Mouse (Mus musculus) activated CD4-positive, CD25-positive, alpha-beta regulatory T cell, adult 4 months (primary cell): ENCODE data around the gene Adprh. TPM values are rescaled to one million over a fixed set of nuclear protein-coding genes. Genes with fewer than 3 reads are reported as not detected.

ENCODE experiments used
- polyA plus RNA-seq, 2 experiments: library from polyadenylated mRNA; unstranded; fragments of 100-300 nt; shearing (Covaris generic); gene quantifications; one replicate each; pipeline ENCODE4 v1.2.1; 2017

The Adprh gene
- polyA plus RNA-seq, 2 experiments from 2014 or later = 47.4 to 51.6 TPM

Other genes starting within 250 kb of the Adprh start
- not detected for gene Nr1i2, start 157.9 kb downstream of the Adprh start, polyA plus RNA-seq
- under 1 TPM in 1 of 2 experiments, not detected in 1; 0.61 TPM for gene Maats1, start 110.6 kb downstream of the Adprh start, polyA plus RNA-seq
- 100 to 1,000 TPM; 254 to 296 TPM for gene Cox17, start 105.7 kb downstream of the Adprh start, polyA plus RNA-seq
- gene Gm21987, start 105.7 kb downstream of the Adprh start, polyA plus RNA-seq = not detected
- gene Popdc2, start 90.5 kb downstream of the Adprh start, polyA plus RNA-seq = 1 to 10 TPM; 5.8 to 6.1 TPM
- not detected for gene Pla1a, start 19.6 kb downstream of the Adprh start, polyA plus RNA-seq
- 1 to 10 TPM; 3.8 to 4.3 TPM for gene Cd80, start 2.9 kb upstream of the Adprh start, polyA plus RNA-seq
- 10 to 100 TPM; 11.4 to 15.4 TPM for gene Timmdc1, start 70.0 kb upstream of the Adprh start, polyA plus RNA-seq
- 10 to 100 TPM; 32.4 to 38.7 TPM for gene Poglut1, start 97.6 kb upstream of the Adprh start, polyA plus RNA-seq
- 10 to 100 TPM; 33.5 to 37.3 TPM for gene Tmem39a, start 106.0 kb upstream of the Adprh start, polyA plus RNA-seq